Mouse (Mus musculus): ENCODE results near the gene Esrp2. TPM values are rescaled to one million over a fixed set of nuclear protein-coding genes. Genes with fewer than 3 reads are reported as not detected.

The Esrp2 gene
- polyA plus RNA-seq, 1 experiment from 2014 or later = 2.9 TPM

GRCm38 (mm10) chr8:106130505-106130904 is 6.3 kb downstream of the Esrp2 start:
- Histone ChIP-seq H3K27me3 (peaks cover 31% of the 10 kb centered on the region), H3K4me1 (peaks cover under 1% of the 10 kb centered on the region), H3K27ac (no peak overlapping the region), H3K9ac (no peak overlapping the region), H3K36me3 (peaks cover 35% of the 10 kb centered on the region), H3K4me2 (replicated peaks) (no peak overlapping the region), H3K4me3 (no peak overlapping the region), H3K9me3 (replicated peaks) (no peaks in the 10 kb centered on the region)
- no peak for ATAC-seq (ENCODE audit: low FRiP score)
- WGBS = 87% methylated on average over 2 of the region's 2 CpGs

- WGBS = 88% methylated on average over 2 of the region's 2 CpGs
- H3K4me3 ChIP-seq = no peak overlapping the region
- no peaks in the 10 kb centered on the region for H3K4me1 ChIP-seq
Observed at GRCm38 (mm10) chr8:106129997-106130396, 6.8 kb downstream of the Esrp2 start.

GRCm38 (mm10) chr8:106129232-106129930 is 7.4 kb downstream of the Esrp2 start:
- H3K4me1 ChIP-seq = no peaks in the 10 kb centered on the region
- H3K9ac ChIP-seq = no peak overlapping the region
- H3K36me3 ChIP-seq = peaks cover 35% of the 10 kb centered on the region
- H3K27me3 ChIP-seq = peaks cover 19% of the 10 kb centered on the region
- H3K27ac ChIP-seq = no peak overlapping the region
- H3K4me2 ChIP-seq (replicated peaks) = no peak overlapping the region
- no peaks in the 10 kb centered on the region for H3K9me3 ChIP-seq (replicated peaks)
- no peak overlapping the region for H3K4me3 ChIP-seq
- ATAC-seq (ENCODE audit: low FRiP score) = no peak

More at GRCm38 (mm10) chr8:106129997-106130396, 6.8 kb downstream of the Esrp2 start:
- H3K27ac ChIP-seq = no peak overlapping the region
- H3K4me2 ChIP-seq (replicated peaks) = no peak overlapping the region
- H3K27me3 ChIP-seq = peaks cover 26% of the 10 kb centered on the region
- H3K9ac ChIP-seq = no peak overlapping the region
- peaks cover 35% of the 10 kb centered on the region for H3K36me3 ChIP-seq
- no peaks in the 10 kb centered on the region for H3K9me3 ChIP-seq (replicated peaks)
- ATAC-seq (ENCODE audit: low FRiP score) = no peak

- 93% methylated on average over 10 of the region's 10 CpGs for WGBS
- no peak for ATAC-seq (ENCODE audit: low FRiP score)
- H3K4me3 ChIP-seq = no peak overlapping the region
- H3K36me3 ChIP-seq = peaks cover 35% of the 10 kb centered on the region
- no peak overlapping the region for H3K4me2 ChIP-seq (replicated peaks)
- no peak overlapping the region for H3K9ac ChIP-seq
- H3K4me1 ChIP-seq = no peaks in the 10 kb centered on the region
- H3K27ac ChIP-seq = no peak overlapping the region
- peaks cover 5% of the 10 kb centered on the region for H3K27me3 ChIP-seq
- no peaks in the 10 kb centered on the region for H3K9me3 ChIP-seq (replicated peaks)
Observed at GRCm38 (mm10) chr8:106127882-106128410, 8.8 kb downstream of the Esrp2 start.

GRCm38 (mm10) chr8:106127054-106127453 is 9.7 kb downstream of the Esrp2 start:
- no peak for ATAC-seq (ENCODE audit: low FRiP score)
- no peak overlapping the region for H3K4me3 ChIP-seq
- peaks cover 26% of the 10 kb centered on the region for H3K36me3 ChIP-seq
- 78% methylated on average over 3 of the region's 3 CpGs for WGBS
- H3K9ac ChIP-seq = no peak overlapping the region
- H3K27ac ChIP-seq = no peak overlapping the region
- no peak overlapping the region for H3K4me2 ChIP-seq (replicated peaks)
- 0 out of 2 replicates have a peak, but pooled peaks cover under 1% of the 10 kb centered on the region for H3K27me3 ChIP-seq
- no peaks in the 10 kb centered on the region for H3K9me3 ChIP-seq (replicated peaks)
- no peaks in the 10 kb centered on the region for H3K4me1 ChIP-seq

GRCm38 (mm10) chr8:106126055-106126454 is 10.7 kb downstream of the Esrp2 start:
- Histone ChIP-seq H3K27me3 (no peaks in the 10 kb centered on the region), H3K9ac (no peak overlapping the region), H3K9me3 (replicated peaks) (no peaks in the 10 kb centered on the region), H3K4me3 (no peak overlapping the region), H3K4me1 (no peaks in the 10 kb centered on the region), H3K36me3 (peaks cover 17% of the 10 kb centered on the region), H3K27ac (no peak overlapping the region), H3K4me2 (replicated peaks) (no peak overlapping the region)
- WGBS = 88% methylated on average over 1 of the region's 1 CpGs
- no peak for ATAC-seq (ENCODE audit: low FRiP score)

- Histone ChIP-seq H3K9ac (no peak overlapping the region), H3K27me3 (no peaks in the 10 kb centered on the region), H3K4me1 (no peaks in the 10 kb centered on the region), H3K4me3 (no peak overlapping the region), H3K4me2 (replicated peaks) (no peak overlapping the region), H3K27ac (no peak overlapping the region), H3K36me3 (peaks cover 7% of the 10 kb centered on the region), H3K9me3 (replicated peaks) (no peaks in the 10 kb centered on the region)
- no peak for ATAC-seq (ENCODE audit: low FRiP score)
- 90% methylated on average over 3 of the region's 3 CpGs for WGBS
Observed at GRCm38 (mm10) chr8:106123443-106123842, 13.3 kb downstream of the Esrp2 start.

- Histone ChIP-seq H3K27ac (no peak overlapping the region), H3K27me3 (no peaks in the 10 kb centered on the region), H3K4me3 (no peak overlapping the region), H3K36me3 (peaks cover 28% of the 10 kb centered on the region), H3K4me2 (replicated peaks) (no peak overlapping the region), H3K9me3 (replicated peaks) (no peaks in the 10 kb centered on the region), H3K9ac (no peak overlapping the region), H3K4me1 (no peaks in the 10 kb centered on the region)
- no peak for ATAC-seq (ENCODE audit: low FRiP score)
- WGBS = 95% methylated on average over 3 of the region's 3 CpGs
Observed at GRCm38 (mm10) chr8:106115897-106116296, 20.9 kb downstream of the Esrp2 start.

- ATAC-seq (ENCODE audit: low FRiP score) = no peak
- H3K4me2 ChIP-seq (replicated peaks) = no peak overlapping the region
- H3K36me3 ChIP-seq = peaks cover 40% of the 10 kb centered on the region
- no peak overlapping the region for H3K4me3 ChIP-seq
- H3K27me3 ChIP-seq = no peaks in the 10 kb centered on the region
- H3K9me3 ChIP-seq (replicated peaks) = no peaks in the 10 kb centered on the region
- WGBS = 93% methylated on average over 1 of the region's 1 CpGs
- H3K9ac ChIP-seq = no peak overlapping the region
- no peaks in the 10 kb centered on the region for H3K4me1 ChIP-seq
- H3K27ac ChIP-seq = no peak overlapping the region
Observed at GRCm38 (mm10) chr8:106112514-106112913, 24.3 kb downstream of the Esrp2 start.

GRCm38 (mm10) chr8:106112041-106112440 is 24.7 kb downstream of the Esrp2 start:
- no peak for ATAC-seq (ENCODE audit: low FRiP score)
- no peak overlapping the region for H3K4me2 ChIP-seq (replicated peaks)
- WGBS = 98% methylated on average over 2 of the region's 2 CpGs
- peaks cover 41% of the 10 kb centered on the region for H3K36me3 ChIP-seq
- H3K9me3 ChIP-seq (replicated peaks) = no peaks in the 10 kb centered on the region
- H3K27me3 ChIP-seq = no peaks in the 10 kb centered on the region
- no peak overlapping the region for H3K9ac ChIP-seq
- H3K27ac ChIP-seq = no peak overlapping the region
- no peaks in the 10 kb centered on the region for H3K4me1 ChIP-seq
- no peak overlapping the region for H3K4me3 ChIP-seq

GRCm38 (mm10) chr8:106108729-106109128 is 28.0 kb downstream of the Esrp2 start:
- Histone ChIP-seq H3K4me1 (no peaks in the 10 kb centered on the region), H3K36me3 (peaks cover 39% of the 10 kb centered on the region), H3K27me3 (no peaks in the 10 kb centered on the region), H3K27ac (no peak overlapping the region), H3K4me2 (replicated peaks) (no peak overlapping the region), H3K9ac (no peak overlapping the region), H3K4me3 (no peak overlapping the region), H3K9me3 (replicated peaks) (no peaks in the 10 kb centered on the region)
- no peak for ATAC-seq (ENCODE audit: low FRiP score)
- 93% methylated on average over 3 of the region's 3 CpGs for WGBS

- Histone ChIP-seq H3K9me3 (replicated peaks) (no peaks in the 10 kb centered on the region), H3K27ac (no peak overlapping the region), H3K4me3 (no peak overlapping the region), H3K9ac (no peak overlapping the region), H3K4me2 (replicated peaks) (no peak overlapping the region), H3K27me3 (no peaks in the 10 kb centered on the region), H3K36me3 (peaks cover 37% of the 10 kb centered on the region), H3K4me1 (no peaks in the 10 kb centered on the region)
- 95% methylated on average over 4 of the region's 4 CpGs for WGBS
- ATAC-seq (ENCODE audit: low FRiP score) = no peak
Observed at GRCm38 (mm10) chr8:106108080-106108479, 28.7 kb downstream of the Esrp2 start.

- Histone ChIP-seq H3K4me3 (no peak overlapping the region), H3K9me3 (replicated peaks) (no peaks in the 10 kb centered on the region), H3K36me3 (peaks cover 32% of the 10 kb centered on the region), H3K27me3 (no peaks in the 10 kb centered on the region), H3K27ac (no peak overlapping the region), H3K4me1 (no peaks in the 10 kb centered on the region), H3K4me2 (replicated peaks) (no peak overlapping the region), H3K9ac (no peak overlapping the region)
- 91% methylated on average over 1 of the region's 1 CpGs for WGBS
- ATAC-seq (ENCODE audit: low FRiP score) = no peak
Observed at GRCm38 (mm10) chr8:106106193-106106592, 30.6 kb downstream of the Esrp2 start.

Measured in hindbrain, embryonic 12.5 days (tissue).